Mouse (Mus musculus) limb, embryonic 14.5 days (tissue): ENCODE measurements around the gene Pkp4. TPM values are rescaled to one million over a fixed set of nuclear protein-coding genes. Genes with fewer than 3 reads are reported as not detected.

Experiments used
- ATAC-seq: fragments of 200-750 bp; cut with Nextera tagmentation; 2 replicates; pipeline ENCODE4 v1.8.0; 2017; ENCODE audit warnings: low read depth, moderate number of reproducible peaks, moderate TSS enrichment; ENCODE audit not compliant: low FRiP score
- DNase-seq: peaks from one replicate; pipeline ENCODE4 v3.0.0-alpha.2; 2015; ENCODE audit warnings: low spot score
- H3K27ac ChIP-seq: fragments of 300-500 bp; sonication (generic); replicated peaks from 2 replicates; pipeline ENCODE4 v1.5.1; 2014; ENCODE audit warnings: low read depth, mild to moderate bottlenecking, low read length, moderate library complexity, mixed read lengths
- H3K27me3 ChIP-seq: fragments of 300-500 bp; sonication (generic); 2 replicates; pipeline ENCODE4 v1.6.1; 2014; ENCODE audit warnings: low read length, mixed read lengths; ENCODE audit not compliant: control insufficient read depth, insufficient read depth
- H3K36me3 ChIP-seq: fragments of 300-500 bp; sonication (generic); 2 replicates; pipeline ENCODE4 v1.6.1; 2014; ENCODE audit warnings: mild to moderate bottlenecking, low read length, moderate library complexity, mixed read lengths; ENCODE audit not compliant: control insufficient read depth, insufficient read depth
- H3K4me1 ChIP-seq: fragments of 300-500 bp; sonication (generic); 2 replicates; pipeline ENCODE4 v1.6.1; 2014; ENCODE audit warnings: antibody characterized with exemption, low read length, mixed read lengths; ENCODE audit not compliant: control insufficient read depth, insufficient read depth
- H3K4me2 ChIP-seq: fragments of 300-500 bp; sonication (generic); replicated peaks from 2 replicates; pipeline ENCODE4 v1.6.1; 2014; ENCODE audit warnings: low read depth, mild to moderate bottlenecking, low read length, moderate library complexity; ENCODE audit not compliant: severe bottlenecking
- H3K4me3 ChIP-seq: fragments of 300-500 bp; sonication (generic); replicated peaks from 2 replicates; pipeline ENCODE4 v1.5.1; 2014; ENCODE audit warnings: low read length
- H3K9ac ChIP-seq: fragments of 300-500 bp; sonication (generic); 2 replicates; pipeline ENCODE4 v1.6.1; 2014; ENCODE audit warnings: mild to moderate bottlenecking, low read depth, low read length, moderate library complexity; ENCODE audit not compliant: severe bottlenecking
- H3K9me3 ChIP-seq: fragments of 300-500 bp; sonication (generic); 2 replicates; pipeline ENCODE4 v1.6.1; 2016; ENCODE audit warnings: low read length; ENCODE audit not compliant: control insufficient read depth
- POLR2A ChIP-seq: fragments of 200-500 bp; IDR thresholded peaks from 2 replicates; pipeline ENCODE4 v1.8.0; 2012; ENCODE audit warnings: inconsistent platforms, mild to moderate bottlenecking, moderate library complexity, borderline replicate concordance; ENCODE audit not compliant: insufficient read depth, insufficient read length; ENCODE audit errors: extremely low read depth
- WGBS: fragments of 180-500 bp; shearing (Covaris S2); extraction: QIAGEN DNeasy Blood & Tissue Kit; methylation state at CpG from one replicate; pipeline ENCODE4 v1.1.7; 2014; 5-methylcytosine and 5-hydroxymethylcytosine counted together
- polyA plus RNA-seq, 2 experiments: library from polyadenylated mRNA; depleted of rRNA in 1 of 2; stranded (reverse) in 1 of 2; unstranded in 1 of 2; fragments of >200 nt; fragmentation: Nextera tagmentation in 1 of 2; extraction: Ambion mirVana in 1 of 2; gene quantifications; 2 replicates each; pipeline versions ENCODE4 v1.2.1 to v1.2.3; 2012 to 2014

Pkp4 gene
- polyA plus RNA-seq, 2 experiments = 31.3 to 48.7 TPM

DNA sequence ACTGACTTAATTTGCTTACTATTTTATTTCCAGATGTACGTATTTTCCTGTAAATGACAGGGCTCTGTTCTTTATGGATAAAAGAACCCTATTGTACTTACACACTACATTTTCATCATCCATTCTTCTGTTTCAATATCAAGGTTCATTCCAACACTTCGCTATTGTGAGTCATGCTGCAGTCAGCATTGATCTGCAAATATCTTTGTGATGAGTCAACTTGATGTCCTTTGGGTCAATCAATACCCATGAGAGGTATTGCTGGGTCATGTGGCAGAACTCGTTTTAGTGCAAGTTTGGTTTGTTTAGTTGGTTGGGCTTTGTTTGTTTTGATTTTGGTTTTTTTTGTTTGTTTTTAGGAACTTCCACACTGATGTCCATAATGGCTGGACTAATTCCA is 88.2 kb downstream of the Pkp4 start:
- no peak overlapping the region for H3K4me2 ChIP-seq
- no peaks in the 10 kb centered on the region for H3K4me1 ChIP-seq
- no peak for TF ChIP-seq POLR2A
- H3K4me3 ChIP-seq = no peak overlapping the region
- no peaks in the 10 kb centered on the region for H3K9me3 ChIP-seq
- no peak overlapping the region for H3K9ac ChIP-seq
- DNase-seq (no peak), ATAC-seq (no peak)
- WGBS = 85% methylated on average over 3 of the region's 3 CpGs
- no peaks in the 10 kb centered on the region for H3K27me3 ChIP-seq
- H3K36me3 ChIP-seq = no peaks in the 10 kb centered on the region
- no peak overlapping the region for H3K27ac ChIP-seq

DNA sequence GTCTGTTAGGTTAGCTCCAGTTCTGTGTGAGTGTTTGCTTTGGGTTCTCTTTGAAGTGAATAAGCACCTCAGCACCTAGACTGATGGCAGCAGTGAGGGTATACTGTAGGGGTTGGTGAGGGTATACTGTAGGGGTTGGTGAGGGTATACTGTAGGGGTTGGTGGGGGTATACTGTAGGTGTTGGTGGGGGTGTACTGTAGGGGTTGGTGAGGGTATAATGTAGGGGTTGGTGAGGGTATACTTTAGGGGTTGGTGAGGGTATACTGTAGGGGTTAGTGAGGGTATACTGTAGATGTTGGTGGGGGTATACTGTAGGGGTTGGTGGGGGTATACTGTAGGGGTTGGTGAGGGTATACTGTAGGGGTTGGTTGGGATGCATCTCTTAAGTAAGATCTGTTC is 92.2 kb downstream of the Pkp4 start:
- no peak for DNase-seq
- Histone ChIP-seq H3K9ac (no peak overlapping the region), H3K36me3 (no peaks in the 10 kb centered on the region), H3K4me1 (no peaks in the 10 kb centered on the region), H3K4me3 (no peak overlapping the region), H3K27ac (no peak overlapping the region), H3K9me3 (no peaks in the 10 kb centered on the region), H3K27me3 (no peaks in the 10 kb centered on the region), H3K4me2 (no peak overlapping the region)
- ATAC-seq = no peak
- no peak for TF ChIP-seq POLR2A

DNA sequence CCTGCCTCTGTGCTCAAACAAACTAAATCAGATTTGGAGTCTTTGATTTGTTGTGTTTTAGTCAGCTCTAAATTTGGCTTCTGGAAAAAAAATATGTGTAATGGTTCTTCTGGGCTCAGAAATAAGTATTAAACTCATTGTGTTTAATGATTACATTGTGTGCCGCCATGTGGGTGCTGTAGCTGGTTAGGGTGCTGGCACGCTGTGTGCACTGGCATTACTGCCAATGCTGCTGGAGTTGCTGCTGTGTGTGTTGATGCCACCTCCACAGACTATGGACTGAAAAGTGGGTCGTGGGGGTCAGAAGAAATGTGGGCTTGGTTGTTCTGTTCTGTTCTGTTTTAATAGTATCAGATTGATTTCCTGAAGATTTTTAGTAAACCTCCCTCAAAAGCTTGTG is 92.8 kb downstream of the Pkp4 start:
- Histone ChIP-seq H3K9me3 (no peaks in the 10 kb centered on the region), H3K4me1 (no peaks in the 10 kb centered on the region), H3K4me3 (no peak overlapping the region), H3K27ac (no peak overlapping the region), H3K9ac (no peak overlapping the region), H3K36me3 (no peaks in the 10 kb centered on the region), H3K27me3 (no peaks in the 10 kb centered on the region), H3K4me2 (no peak overlapping the region)
- 87% methylated on average over 3 of the region's 3 CpGs for WGBS
- no peak for TF ChIP-seq POLR2A
- DNase-seq (no peak), ATAC-seq (no peak)

DNA sequence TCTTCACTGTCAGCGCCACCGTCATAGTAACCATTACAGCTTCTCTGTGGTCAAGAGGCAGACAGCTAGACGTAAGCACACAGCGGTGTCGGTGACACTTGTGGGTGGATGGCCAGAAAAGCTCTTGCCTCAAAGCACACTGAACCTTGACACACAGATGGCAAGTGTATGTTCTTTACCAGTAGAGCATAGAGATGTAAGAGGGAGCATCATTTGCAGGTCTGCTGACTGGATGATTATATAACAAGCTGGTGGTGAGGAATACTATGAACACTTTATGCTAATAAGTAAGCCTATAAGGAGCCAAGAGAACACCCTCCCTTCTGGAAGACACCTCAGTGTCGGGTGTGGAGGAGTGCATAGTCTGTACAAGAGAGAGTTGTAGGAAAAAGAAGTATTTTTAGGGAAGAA is 98.2 kb downstream of the Pkp4 start:
- ATAC-seq (no peak), DNase-seq (no peak)
- 82% methylated on average over 6 of the region's 6 CpGs for WGBS
- no peak overlapping the region for H3K4me3 ChIP-seq
- no peaks in the 10 kb centered on the region for H3K4me1 ChIP-seq
- H3K9ac ChIP-seq = no peak overlapping the region
- no peak overlapping the region for H3K4me2 ChIP-seq
- no peaks in the 10 kb centered on the region for H3K9me3 ChIP-seq
- no peak overlapping the region for H3K27ac ChIP-seq
- no peaks in the 10 kb centered on the region for H3K27me3 ChIP-seq
- no peak for TF ChIP-seq POLR2A
- H3K36me3 ChIP-seq = no peaks in the 10 kb centered on the region

DNA sequence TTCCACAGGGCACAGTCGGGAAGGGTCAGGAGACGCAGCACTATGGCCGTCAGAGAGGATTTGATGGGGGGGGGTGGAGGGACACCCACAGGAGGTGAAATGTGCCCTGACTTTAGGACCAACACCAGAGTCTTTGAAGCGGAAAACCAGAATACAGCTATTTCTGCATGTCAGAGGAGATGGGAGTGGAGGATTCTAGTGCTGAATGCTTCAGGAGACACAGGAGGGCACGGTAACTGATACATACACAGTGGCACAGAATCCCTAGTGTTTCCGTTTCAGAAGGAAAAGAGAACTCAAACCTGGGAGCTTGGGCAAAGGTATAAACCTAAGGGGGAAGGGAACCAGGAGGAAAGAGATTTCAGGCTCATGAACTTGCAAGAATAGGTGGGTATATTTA is 98.7 kb downstream of the Pkp4 start:
- no peak for TF ChIP-seq POLR2A
- ATAC-seq = no peak

DNA sequence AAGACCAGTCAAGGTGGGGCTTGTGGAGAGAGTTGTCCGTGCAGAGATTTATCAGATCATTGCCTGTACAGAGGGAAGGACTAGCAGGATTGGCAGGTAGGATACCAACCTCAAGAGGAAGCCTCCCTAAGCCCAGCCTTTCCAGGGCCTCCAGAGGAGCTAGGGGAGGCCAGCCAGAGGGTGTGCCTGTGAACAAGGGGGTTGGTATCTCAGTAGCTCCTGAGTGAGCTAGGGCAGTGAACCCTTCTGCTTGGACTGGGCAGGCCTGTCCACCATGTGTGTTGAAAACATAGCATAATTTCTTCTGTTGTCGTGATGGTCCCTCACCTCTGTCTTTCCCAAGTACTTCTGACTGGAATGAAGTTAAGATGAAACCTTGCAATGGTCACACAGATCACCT is 100.6 kb downstream of the Pkp4 start:
- TF ChIP-seq POLR2A = no peak
- H3K4me1 ChIP-seq = no peaks in the 10 kb centered on the region

More for the DNA sequence above, 98.7 kb downstream of the Pkp4 start:
- Histone ChIP-seq H3K4me3 (no peak overlapping the region), H3K9me3 (no peaks in the 10 kb centered on the region), H3K27ac (no peak overlapping the region), H3K4me2 (no peak overlapping the region), H3K4me1 (no peaks in the 10 kb centered on the region), H3K36me3 (no peaks in the 10 kb centered on the region), H3K27me3 (no peaks in the 10 kb centered on the region), H3K9ac (no peak overlapping the region)
- 92% methylated on average over 6 of the region's 6 CpGs for WGBS
- DNase-seq = no peak

More for the DNA sequence above, 100.6 kb downstream of the Pkp4 start:
- Histone ChIP-seq H3K4me3 (no peak overlapping the region), H3K9me3 (no peaks in the 10 kb centered on the region), H3K36me3 (no peaks in the 10 kb centered on the region), H3K27ac (no peak overlapping the region), H3K27me3 (no peaks in the 10 kb centered on the region), H3K9ac (no peak overlapping the region), H3K4me2 (no peak overlapping the region)
- DNase-seq (no peak), ATAC-seq (no peak)
- WGBS = 83% methylated on average over 2 of the region's 2 CpGs
